ENCODE assay signal across 8 mouse cellular contexts in genomic region chr6:127152106-127152951, GRCm38 (mm10). TPM values are rescaled to one million over a fixed set of nuclear protein-coding genes. Genes with fewer than 3 reads are reported as not detected.
DNase-seq lines count a peak whose midpoint lies in the region; ATAC-seq and TF ChIP-seq lines count a peak whose summit lies in the region.

Ccnd2 (minus strand) TSS chr6:127152193.

- ATAC-seq in lung, embryonic 14.5 days (ENCODE audit: insufficient read depth), result peak; percentile 71
- peak; percentile 62 for ATAC-seq in neural tube, embryonic 15.5 days (ENCODE audit: low FRiP score)

- peak within 1 kb of the TSS; percentile 80 for H3K27ac ChIP-seq in embryonic fibroblast, embryonic 13.5 days (ENCODE audit: insufficient read depth, low read length)
- peak within 1 kb of the TSS; percentile 94 for H3K27ac ChIP-seq in lung, embryonic 14.5 days (ENCODE audit: low read depth)
- peak within 1 kb of the TSS; percentile 66 for H3K27ac ChIP-seq in neural tube, embryonic 15.5 days (replicated peaks)

- H3K4me1 ChIP-seq in embryonic fibroblast, embryonic 13.5 days (ENCODE audit: control insufficient read depth, insufficient read depth, low read length), result no peaks in the 10 kb centered on the region
- H3K4me1 ChIP-seq in lung, embryonic 14.5 days (ENCODE audit: insufficient read depth), result peaks cover 7% of the 10 kb centered on the region
- H3K4me1 ChIP-seq in neural tube, embryonic 15.5 days, result peaks cover 78% of the 10 kb centered on the region

- WGBS in lung, embryonic 14.5 days, result under 1% methylated on average over 40 of the region's 40 CpGs
- under 1% methylated on average over 40 of the region's 40 CpGs for WGBS in neural tube, embryonic 15.5 days

- H3K9me3 ChIP-seq in lung, embryonic 14.5 days (ENCODE audit: low read depth, low read length), result no peaks in the 10 kb centered on the region
- H3K9me3 ChIP-seq in neural tube, embryonic 15.5 days (replicated peaks), result no peaks in the 10 kb centered on the region

- H3K9ac ChIP-seq in lung, embryonic 14.5 days, result peak within 1 kb of the TSS; percentile 52
- peak within 1 kb of the TSS; percentile 48 for H3K9ac ChIP-seq in neural tube, embryonic 15.5 days (replicated peaks)

- no peaks in the 10 kb centered on the region for H3K27me3 ChIP-seq in lung, embryonic 14.5 days (ENCODE audit: insufficient read depth, low read length)
- H3K27me3 ChIP-seq in neural tube, embryonic 15.5 days (replicated peaks), result peaks cover 65% of the 10 kb centered on the region

- TF ChIP-seq CTCF in embryonic fibroblast, embryonic 13.5 days (IDR thresholded peaks at IDR 0.05; ENCODE audit: borderline replicate concordance, insufficient read depth, low read length), result no peak
- peak; percentile 16; the same call in 1 of the 2 replicates for TF ChIP-seq CTCF in lung, embryonic 14.5 days (IDR thresholded peaks at IDR 0.05; ENCODE audit: low read depth)

- TF ChIP-seq POLR2A in embryonic fibroblast, embryonic 13.5 days (IDR thresholded peaks at IDR 0.05; ENCODE audit: low read depth, low read length), result peak; percentile 37

- intact Hi-C loops in heart, postnatal 36 days (cut with DNase I), result no loop called here

- peak within 1 kb of the TSS; percentile 34 for H3K4me3 ChIP-seq in embryonic fibroblast, embryonic 13.5 days (ENCODE audit: insufficient read depth, low read length)
- H3K4me3 ChIP-seq in lung, embryonic 14.5 days (ENCODE audit: low read depth, low read length), result peak within 1 kb of the TSS; percentile 73
- peak within 1 kb of the TSS; percentile 48 for H3K4me3 ChIP-seq in neural tube, embryonic 15.5 days (replicated peaks)

- DNase-seq in 3T3-L1 (ENCODE audit: low read depth, low spot score) (peak; percentile 55), R1 (ENCODE audit: low read depth, low spot score) (peak; percentile 86)
- DNase-seq in heart, postnatal 36 days, result peak; percentile 59 to 68
- DNase-seq in layer of hippocampus, adult 18-20 months (ENCODE audit: low spot score in 2 of 2), result peak in 1 of 2 experiments; percentile 71
- DNase-seq in lung, embryonic 14.5 days, result peak; percentile 92
- peak; percentile 74 for DNase-seq in thymus, postnatal 14 days

- peak within 1 kb of the TSS; percentile 79 for H3K4me2 ChIP-seq in lung, embryonic 14.5 days
- H3K4me2 ChIP-seq in neural tube, embryonic 15.5 days, result peak within 1 kb of the TSS; percentile 89

- peaks cover 7% of the 10 kb centered on the region; the same call in 1 of the 2 replicates for H3K36me3 ChIP-seq in lung, embryonic 14.5 days (ENCODE audit: insufficient read depth)
- no peaks in the 10 kb centered on the region for H3K36me3 ChIP-seq in neural tube, embryonic 15.5 days

RNA-seq across cellular contexts. Expression of gene Ccnd2, which starts in this region (rescaled TPM):
- polyA plus RNA-seq in embryonic fibroblast, embryonic 13.5 days (2011; ENCODE audit: insufficient read length, low read depth, missing spikeins), result 2,159 and 2,298 TPM in 2 replicates
- total RNA-seq in heart, postnatal 36 days (2021), result 100 to 1,000 TPM; 107 to 138 TPM
- total RNA-seq in layer of hippocampus, adult 18-20 months (2021), result 100 to 1,000 TPM; 118 to 128 TPM
- polyA plus RNA-seq in lung, embryonic 14.5 days (2014; fragmentation: Nextera tagmentation; extraction: Ambion mirVana), result 660 and 684 TPM in 2 replicates
- polyA plus RNA-seq in neural tube, embryonic 15.5 days (2015; fragmentation: Nextera tagmentation; extraction: Ambion mirVana), result 155 and 302 TPM in 2 replicates
